Mouse (Mus musculus): ENCODE measurements at regions not wholly inside any gene's neighbourhood (a gene's known extent, or its start where the extent isn't known, plus 50 kb on each side); places are given as distances from the start of the nearest gene placed in this dataset.
"Not testable (repeated sequence)": the region's sequence is repeated elsewhere in the genome, so short reads cannot be mapped to it uniquely, and the experiment has no call there.

- not testable (repeated sequence) for H3K27me3 ChIP-seq (ENCODE audit: control insufficient read depth in 1 of 2, insufficient read depth in 2 of 2, low read length in 2 of 2); H3K9ac ChIP-seq (ENCODE audit: control insufficient read depth, low read depth, low read length, poor library complexity, severe bottlenecking); H3K9me3 ChIP-seq (replicated peaks; ENCODE audit: insufficient read depth, low read length); H3K4me1 ChIP-seq (ENCODE audit: control insufficient read depth in 1 of 2, insufficient read depth in 2 of 2, low read length in 2 of 2); H3K79me2 ChIP-seq (ENCODE audit: control insufficient read depth, insufficient read depth, low read length, poor library complexity); H3K36me3 ChIP-seq (ENCODE audit: control insufficient read depth in 1 of 2, insufficient read depth in 2 of 2, low read length in 2 of 2); DNase-seq (ENCODE audit: low read depth, low spot score); H3K27ac ChIP-seq (ENCODE audit: control insufficient read depth, low read depth, low read length); H3K4me3 ChIP-seq (ENCODE audit: control insufficient read depth in 1 of 2, insufficient read depth in 1 of 2, low read depth in 2 of 2, low read length in 2 of 2)
These were observed 124.8 kb downstream of the Gm31371 start for GRCm38 (mm10) chr8:20027956-20028355.

- H3K27ac ChIP-seq (ENCODE audit: control insufficient read depth, low read depth, low read length); H3K27me3 ChIP-seq (ENCODE audit: control insufficient read depth in 1 of 2, insufficient read depth in 2 of 2, low read length in 2 of 2); H3K4me1 ChIP-seq (ENCODE audit: control insufficient read depth in 1 of 2, insufficient read depth in 2 of 2, low read length in 2 of 2); H3K36me3 ChIP-seq (ENCODE audit: control insufficient read depth in 1 of 2, insufficient read depth in 2 of 2, low read length in 2 of 2); H3K9ac ChIP-seq (ENCODE audit: control insufficient read depth, low read depth, low read length, poor library complexity, severe bottlenecking); DNase-seq (ENCODE audit: low read depth, low spot score); H3K79me2 ChIP-seq (ENCODE audit: control insufficient read depth, insufficient read depth, low read length, poor library complexity); H3K4me3 ChIP-seq (ENCODE audit: control insufficient read depth in 1 of 2, insufficient read depth in 1 of 2, low read depth in 2 of 2, low read length in 2 of 2); H3K9me3 ChIP-seq (replicated peaks; ENCODE audit: insufficient read depth, low read length): not testable (repeated sequence)
These were observed 126.9 kb downstream of the Gm31371 start for GRCm38 (mm10) chr8:20030131-20030530.

GRCm38 (mm10) chr8:20057626-20058025 is 154.4 kb downstream of the Gm31371 start:
- not testable (repeated sequence) for H3K9ac ChIP-seq (ENCODE audit: control insufficient read depth, low read depth, low read length, poor library complexity, severe bottlenecking); H3K79me2 ChIP-seq (ENCODE audit: control insufficient read depth, insufficient read depth, low read length, poor library complexity); H3K27ac ChIP-seq (ENCODE audit: control insufficient read depth, low read depth, low read length); DNase-seq (ENCODE audit: low read depth, low spot score); H3K36me3 ChIP-seq (ENCODE audit: control insufficient read depth in 1 of 2, insufficient read depth in 2 of 2, low read length in 2 of 2); H3K9me3 ChIP-seq (replicated peaks; ENCODE audit: insufficient read depth, low read length); H3K4me1 ChIP-seq (ENCODE audit: control insufficient read depth in 1 of 2, insufficient read depth in 2 of 2, low read length in 2 of 2); H3K27me3 ChIP-seq (ENCODE audit: control insufficient read depth in 1 of 2, insufficient read depth in 2 of 2, low read length in 2 of 2); H3K4me3 ChIP-seq (ENCODE audit: control insufficient read depth in 1 of 2, insufficient read depth in 1 of 2, low read depth in 2 of 2, low read length in 2 of 2)

GRCm38 (mm10) chr8:20098121-20098520 is 194.9 kb downstream of the Gm31371 start:
- not testable (repeated sequence) for H3K9ac ChIP-seq (ENCODE audit: control insufficient read depth, low read depth, low read length, poor library complexity, severe bottlenecking); H3K36me3 ChIP-seq (ENCODE audit: control insufficient read depth in 1 of 2, insufficient read depth in 2 of 2, low read length in 2 of 2); H3K4me3 ChIP-seq (ENCODE audit: control insufficient read depth in 1 of 2, insufficient read depth in 1 of 2, low read depth in 2 of 2, low read length in 2 of 2); DNase-seq (ENCODE audit: low read depth, low spot score); H3K27ac ChIP-seq (ENCODE audit: control insufficient read depth, low read depth, low read length); H3K79me2 ChIP-seq (ENCODE audit: control insufficient read depth, insufficient read depth, low read length, poor library complexity); H3K27me3 ChIP-seq (ENCODE audit: control insufficient read depth in 1 of 2, insufficient read depth in 2 of 2, low read length in 2 of 2); H3K9me3 ChIP-seq (replicated peaks; ENCODE audit: insufficient read depth, low read length); H3K4me1 ChIP-seq (ENCODE audit: control insufficient read depth in 1 of 2, insufficient read depth in 2 of 2, low read length in 2 of 2)

DNA sequence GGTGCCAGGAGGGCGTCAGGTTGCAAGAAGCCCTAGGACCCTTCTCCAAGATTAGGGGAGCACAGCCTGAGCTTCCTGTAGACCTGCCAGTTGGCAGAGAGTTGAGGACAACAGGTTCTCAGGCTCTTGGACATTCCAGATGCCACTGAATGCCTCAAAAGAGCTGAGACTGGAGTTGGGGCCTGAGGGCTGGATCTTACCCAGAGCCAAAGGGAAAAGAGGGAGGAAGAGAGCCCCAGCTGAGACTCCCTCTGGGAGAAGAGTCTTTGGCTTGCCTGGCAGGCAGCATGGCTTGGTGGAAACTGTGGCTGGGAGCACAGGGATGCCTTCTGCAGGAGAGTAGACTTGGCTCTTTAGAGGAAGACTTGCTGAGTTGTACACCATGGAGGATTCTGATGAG is 197.0 kb downstream of the Gm31371 start:
- not testable (repeated sequence) for H3K9ac ChIP-seq (ENCODE audit: control insufficient read depth, low read depth, low read length, poor library complexity, severe bottlenecking); H3K79me2 ChIP-seq (ENCODE audit: control insufficient read depth, insufficient read depth, low read length, poor library complexity); DNase-seq (ENCODE audit: low read depth, low spot score); H3K4me3 ChIP-seq (ENCODE audit: control insufficient read depth in 1 of 2, insufficient read depth in 1 of 2, low read depth in 2 of 2, low read length in 2 of 2); H3K9me3 ChIP-seq (replicated peaks; ENCODE audit: insufficient read depth, low read length); H3K27me3 ChIP-seq (ENCODE audit: control insufficient read depth in 1 of 2, insufficient read depth in 2 of 2, low read length in 2 of 2); H3K4me1 ChIP-seq (ENCODE audit: control insufficient read depth in 1 of 2, insufficient read depth in 2 of 2, low read length in 2 of 2); H3K36me3 ChIP-seq (ENCODE audit: control insufficient read depth in 1 of 2, insufficient read depth in 2 of 2, low read length in 2 of 2); H3K27ac ChIP-seq (ENCODE audit: control insufficient read depth, low read depth, low read length)

GRCm38 (mm10) chr8:20102374-20102773 is 199.2 kb downstream of the Gm31371 start:
- H3K9me3 ChIP-seq (replicated peaks; ENCODE audit: insufficient read depth, low read length); H3K79me2 ChIP-seq (ENCODE audit: control insufficient read depth, insufficient read depth, low read length, poor library complexity); H3K27me3 ChIP-seq (ENCODE audit: control insufficient read depth in 1 of 2, insufficient read depth in 2 of 2, low read length in 2 of 2); H3K27ac ChIP-seq (ENCODE audit: control insufficient read depth, low read depth, low read length); H3K9ac ChIP-seq (ENCODE audit: control insufficient read depth, low read depth, low read length, poor library complexity, severe bottlenecking); H3K4me3 ChIP-seq (ENCODE audit: control insufficient read depth in 1 of 2, insufficient read depth in 1 of 2, low read depth in 2 of 2, low read length in 2 of 2); H3K36me3 ChIP-seq (ENCODE audit: control insufficient read depth in 1 of 2, insufficient read depth in 2 of 2, low read length in 2 of 2); DNase-seq (ENCODE audit: low read depth, low spot score); H3K4me1 ChIP-seq (ENCODE audit: control insufficient read depth in 1 of 2, insufficient read depth in 2 of 2, low read length in 2 of 2): not testable (repeated sequence)

- not testable (repeated sequence) for H3K36me3 ChIP-seq (ENCODE audit: control insufficient read depth in 1 of 2, insufficient read depth in 2 of 2, low read length in 2 of 2); DNase-seq (ENCODE audit: low read depth, low spot score); H3K9me3 ChIP-seq (replicated peaks; ENCODE audit: insufficient read depth, low read length); H3K4me1 ChIP-seq (ENCODE audit: control insufficient read depth in 1 of 2, insufficient read depth in 2 of 2, low read length in 2 of 2); H3K4me3 ChIP-seq (ENCODE audit: control insufficient read depth in 1 of 2, insufficient read depth in 1 of 2, low read depth in 2 of 2, low read length in 2 of 2); H3K9ac ChIP-seq (ENCODE audit: control insufficient read depth, low read depth, low read length, poor library complexity, severe bottlenecking); H3K79me2 ChIP-seq (ENCODE audit: control insufficient read depth, insufficient read depth, low read length, poor library complexity); H3K27ac ChIP-seq (ENCODE audit: control insufficient read depth, low read depth, low read length); H3K27me3 ChIP-seq (ENCODE audit: control insufficient read depth in 1 of 2, insufficient read depth in 2 of 2, low read length in 2 of 2)
These were observed 204.0 kb downstream of the Gm31371 start for GRCm38 (mm10) chr8:20107154-20107553.
